Mouse (Mus musculus) kidney, postnatal 36 days (tissue): ENCODE measurements around the gene Dusp5.

Source experiments
- DNase-seq, 2 experiments: peaks; one replicate each; pipeline ENCODE4 v3.0.0; 2021 to 2022; ENCODE audit warnings: mixed read lengths in 2 of 2

The Dusp5 gene

DNA sequence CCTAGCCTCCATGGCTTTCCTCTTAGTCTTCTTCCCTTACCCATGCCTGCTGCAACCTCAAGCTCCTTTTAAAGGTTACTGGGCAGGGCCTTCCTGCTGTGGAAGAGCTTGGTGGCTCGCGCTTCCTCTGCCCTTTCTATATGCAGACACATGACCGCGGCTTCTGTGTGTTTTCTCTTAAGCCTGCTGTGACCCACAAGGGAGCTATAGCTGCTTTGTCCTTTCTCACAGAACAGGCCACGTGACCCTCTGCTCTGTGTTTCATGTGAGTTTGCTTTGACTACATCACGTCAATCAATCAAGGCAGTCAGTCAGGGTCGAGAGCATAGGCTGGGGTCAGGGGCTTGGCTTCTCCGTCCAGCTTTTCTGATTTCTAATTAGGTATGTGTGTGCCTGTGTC is 18.7 kb downstream of the Dusp5 start:
- no peak for DNase-seq

DNA sequence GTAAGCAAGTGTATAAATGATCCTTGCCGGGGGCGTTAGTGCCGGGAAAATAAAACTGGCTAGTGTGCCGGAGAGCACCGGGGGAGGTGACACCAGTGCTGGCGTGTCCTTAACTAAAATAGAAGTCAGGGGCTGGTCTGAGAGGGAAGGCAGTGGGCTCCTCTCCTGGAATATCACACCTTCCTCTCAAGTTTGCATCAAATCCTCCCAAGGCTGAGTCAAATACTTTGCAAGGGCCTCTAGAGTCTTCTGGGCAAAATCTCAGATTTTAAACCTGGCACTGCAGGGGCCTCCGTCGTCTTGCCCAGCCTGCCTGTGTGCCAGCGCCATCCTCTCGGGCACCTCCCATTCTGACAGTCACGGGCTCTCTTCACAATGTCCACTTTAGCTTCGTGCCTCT is 22.1 kb downstream of the Dusp5 start:
- DNase-seq: no peak

DNA sequence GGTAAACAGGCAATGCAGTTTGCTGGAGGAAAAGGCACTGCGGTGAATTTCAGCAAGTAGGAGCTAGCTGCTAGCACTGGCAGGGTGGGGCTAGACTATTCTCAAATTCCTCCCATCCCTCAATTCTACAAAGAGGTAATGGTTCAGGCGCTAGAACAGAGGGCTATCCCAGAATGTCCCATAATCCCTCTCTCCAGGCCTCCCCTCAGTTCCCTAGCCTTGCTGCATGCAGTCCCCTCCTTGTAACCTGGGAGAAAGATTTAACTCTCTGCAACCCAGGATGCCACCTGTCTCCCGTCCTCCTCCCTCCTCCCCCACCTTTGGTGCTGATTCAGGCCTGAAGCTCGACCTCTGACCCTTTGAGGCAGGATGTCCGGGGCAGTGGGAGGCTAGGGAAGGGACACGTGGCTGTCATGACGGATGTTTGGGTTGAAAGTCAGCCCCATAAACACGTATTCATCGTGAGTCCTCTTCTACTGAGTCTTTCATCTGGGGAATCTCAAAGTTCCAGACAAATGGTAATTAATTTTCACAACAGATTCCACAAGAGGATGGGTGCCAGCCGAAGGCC is 23.4 kb downstream of the Dusp5 start:
- peak in 1 of 2 experiments; percentile 23 for DNase-seq

DNA sequence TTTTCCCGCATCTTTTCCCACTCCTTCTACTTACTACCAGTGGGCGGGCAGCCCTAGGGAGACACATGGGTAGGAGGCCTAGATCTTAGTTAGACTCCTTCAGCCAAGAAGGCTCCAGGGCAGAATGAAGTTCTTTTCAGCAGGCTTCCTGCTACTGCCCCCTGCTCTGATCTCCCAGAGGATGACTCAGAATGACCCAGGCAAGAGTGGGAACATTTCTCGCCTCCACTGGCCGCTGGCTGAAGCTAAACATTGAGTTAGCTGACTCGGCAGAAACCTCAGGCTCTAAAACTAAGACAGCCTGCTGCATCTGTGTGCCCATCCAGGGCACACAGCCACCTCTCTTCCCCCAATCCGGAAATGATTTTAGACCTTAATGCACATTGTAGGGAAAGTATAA is 23.9 kb downstream of the Dusp5 start:
- peak; percentile 11 to 35 for DNase-seq

DNA sequence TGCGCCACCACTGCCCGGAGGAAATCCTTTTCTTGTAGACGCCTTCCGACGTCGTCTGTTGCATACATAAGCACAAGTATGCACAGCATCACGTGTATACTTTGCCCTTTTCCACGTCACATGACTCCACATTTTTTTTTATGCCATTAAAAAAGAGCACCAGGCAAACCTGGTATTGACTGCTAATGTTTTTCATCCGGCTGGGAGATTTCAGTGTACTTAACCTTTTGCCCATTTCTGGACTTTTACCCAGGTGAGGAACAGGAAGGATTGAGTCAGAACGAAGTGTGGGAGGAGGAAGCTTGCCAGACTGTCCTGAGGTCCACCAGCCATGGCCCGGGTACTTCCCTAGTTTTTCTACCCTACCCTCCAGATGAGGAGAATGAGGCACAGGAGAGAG is 25.5 kb downstream of the Dusp5 start:
- peak; percentile 59 to 76 for DNase-seq

DNA sequence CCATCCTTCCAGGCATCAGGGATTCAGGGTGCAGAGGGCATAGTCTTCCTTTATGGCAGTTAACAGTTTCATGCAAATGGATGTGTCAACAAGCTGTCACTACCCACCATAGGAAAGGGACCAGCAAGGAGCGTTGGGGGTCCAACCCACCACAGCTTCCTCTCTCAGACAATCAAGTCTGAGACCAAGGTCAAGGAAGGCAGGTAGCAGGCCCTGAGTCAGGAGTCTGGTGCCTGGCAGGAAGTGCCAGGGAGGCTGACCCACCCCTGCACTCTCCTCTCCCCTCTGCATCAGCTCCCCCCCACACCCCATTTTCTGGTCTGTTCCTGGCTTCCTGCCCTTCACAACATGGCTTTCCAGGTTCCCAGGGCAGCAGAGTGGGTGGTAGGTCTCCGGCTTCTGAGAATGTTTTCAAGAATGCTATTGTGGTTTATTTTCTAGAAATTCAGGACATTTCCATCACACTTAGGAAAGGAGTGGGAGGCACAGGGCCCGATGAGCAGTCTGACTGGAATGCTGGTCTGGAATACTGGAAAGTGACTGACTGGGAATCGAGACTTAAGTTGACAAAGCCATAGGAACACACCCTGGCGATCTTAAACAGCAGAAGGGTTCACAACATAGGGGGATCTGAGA is 26.2 kb downstream of the Dusp5 start:
- DNase-seq: no peak

DNA sequence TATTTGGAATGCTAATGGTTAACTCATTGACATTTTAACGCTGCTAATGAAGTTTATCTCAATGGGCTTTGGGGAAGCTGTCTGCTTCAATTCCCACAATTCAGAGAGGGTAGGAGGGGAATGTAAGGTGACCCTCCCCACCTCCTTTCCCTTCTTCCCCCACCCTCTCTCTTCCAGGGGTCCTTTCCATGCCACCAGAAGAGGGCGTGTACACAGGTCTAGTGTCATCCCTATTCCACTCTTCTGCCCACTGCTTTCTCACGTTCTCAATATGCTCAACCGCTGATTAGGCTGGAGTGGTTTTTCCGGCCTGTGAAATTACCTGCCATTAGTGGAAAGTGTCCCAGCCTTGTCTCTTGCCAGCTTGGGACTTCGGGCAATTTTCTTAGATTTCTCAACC is 27.9 kb downstream of the Dusp5 start:
- no peak for DNase-seq

DNA sequence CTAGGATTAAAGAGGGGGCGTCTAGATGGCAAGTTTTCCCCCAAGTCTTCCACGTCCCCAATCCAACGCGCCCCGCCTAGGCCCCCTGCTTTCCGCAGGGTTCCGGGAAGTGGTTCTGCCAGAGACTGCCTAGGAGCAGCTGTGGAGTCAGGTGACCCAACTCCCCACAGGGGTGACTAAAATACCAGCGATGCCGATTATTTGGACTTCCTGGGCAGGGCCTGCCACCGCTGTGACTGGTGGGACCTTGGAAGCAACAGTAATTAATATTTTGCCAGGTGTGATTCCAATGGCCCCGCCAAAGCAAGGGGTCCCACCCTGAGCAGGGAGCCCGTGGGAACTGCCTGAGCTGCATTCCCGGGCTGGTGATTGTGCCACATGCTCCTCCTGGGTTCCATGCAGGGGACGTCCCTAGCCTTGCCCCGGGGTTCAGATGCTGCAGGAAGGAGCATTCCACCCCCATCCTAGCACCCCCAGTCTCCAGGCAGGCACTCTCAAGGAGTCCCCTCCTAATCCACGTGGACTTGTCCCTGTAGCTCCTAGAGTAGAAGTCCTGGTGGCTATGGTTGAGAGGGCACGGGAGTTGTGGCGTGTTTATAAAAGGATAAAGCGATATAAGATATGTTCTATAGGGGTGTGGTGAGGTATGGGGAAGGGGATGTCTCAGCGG is 28.5 kb downstream of the Dusp5 start:
- peak; percentile 22 to 27 for DNase-seq

DNA sequence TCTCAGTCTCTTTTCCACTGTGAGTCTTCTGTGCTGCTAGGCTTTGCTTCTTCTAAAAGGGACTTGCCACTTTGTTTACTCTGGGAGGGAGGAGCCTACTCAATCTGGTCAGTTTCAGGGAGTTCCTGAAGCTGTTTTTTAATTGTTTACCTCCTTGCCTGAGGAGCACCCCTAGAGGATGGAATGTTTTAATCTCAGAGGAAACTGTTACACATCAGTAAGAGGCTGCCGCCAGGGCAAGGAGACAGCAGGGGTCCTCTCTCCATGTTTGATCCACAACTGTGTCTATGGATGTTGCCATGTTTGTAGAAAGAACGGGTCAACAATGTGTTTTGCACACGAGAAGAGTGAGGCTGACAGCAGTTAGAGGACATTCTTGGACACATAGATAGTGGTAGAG is 31.5 kb downstream of the Dusp5 start:
- no peak for DNase-seq

DNA sequence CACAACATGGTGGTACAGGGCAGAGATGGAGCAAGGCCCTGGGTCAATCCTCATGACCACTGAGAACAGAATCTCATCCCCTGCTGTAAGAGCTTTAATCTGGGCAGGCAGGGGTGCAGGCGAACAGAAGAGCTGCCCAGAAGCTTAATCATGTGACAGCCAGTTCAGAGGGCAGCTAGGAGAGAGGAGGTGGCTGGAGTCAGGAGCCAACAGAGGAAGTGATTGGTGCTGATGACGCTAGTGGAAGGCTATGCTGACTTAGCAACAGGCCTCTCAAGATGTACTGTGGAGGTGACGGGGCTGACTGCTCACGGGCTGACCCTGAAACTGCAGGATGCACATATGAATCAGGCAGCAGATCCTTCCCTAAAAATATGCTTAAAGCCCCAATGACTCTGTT is 35.3 kb downstream of the Dusp5 start:
- peak; percentile 65 to 78 for DNase-seq

DNA sequence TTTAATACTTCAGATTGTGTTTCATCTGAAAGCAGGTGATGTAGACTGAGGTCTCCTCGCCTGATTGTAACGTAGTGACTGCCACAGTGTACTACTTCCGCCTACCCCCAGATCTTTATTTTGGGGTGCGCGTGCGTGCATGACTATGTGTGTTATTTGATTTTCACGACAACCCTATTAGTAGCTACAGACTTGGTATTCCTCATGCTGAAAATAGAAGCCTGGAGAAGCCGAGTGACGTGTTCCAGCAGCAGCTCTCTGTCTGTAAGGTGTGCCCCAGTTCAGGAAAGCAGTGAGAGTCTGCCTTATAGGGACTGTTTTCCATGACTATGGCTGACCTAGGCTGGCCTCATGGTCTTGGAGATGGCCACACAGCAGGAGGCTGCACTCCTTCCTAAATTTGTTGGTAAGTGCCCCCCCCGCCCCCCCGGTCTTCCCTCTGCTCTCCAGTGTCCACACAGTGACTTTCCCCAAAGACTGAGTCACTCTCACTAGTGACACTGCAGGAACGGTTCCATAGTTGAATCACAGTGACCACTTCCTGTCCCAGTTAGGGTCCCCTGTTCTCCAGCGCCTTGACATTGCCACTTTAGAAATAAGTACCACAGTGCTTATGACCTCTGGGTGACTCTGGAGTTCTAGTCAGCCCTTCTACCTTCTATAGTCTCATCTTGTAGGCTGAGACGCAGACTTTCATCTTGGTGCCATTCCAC is 36.8 kb downstream of the Dusp5 start:
- no peak for DNase-seq

DNA sequence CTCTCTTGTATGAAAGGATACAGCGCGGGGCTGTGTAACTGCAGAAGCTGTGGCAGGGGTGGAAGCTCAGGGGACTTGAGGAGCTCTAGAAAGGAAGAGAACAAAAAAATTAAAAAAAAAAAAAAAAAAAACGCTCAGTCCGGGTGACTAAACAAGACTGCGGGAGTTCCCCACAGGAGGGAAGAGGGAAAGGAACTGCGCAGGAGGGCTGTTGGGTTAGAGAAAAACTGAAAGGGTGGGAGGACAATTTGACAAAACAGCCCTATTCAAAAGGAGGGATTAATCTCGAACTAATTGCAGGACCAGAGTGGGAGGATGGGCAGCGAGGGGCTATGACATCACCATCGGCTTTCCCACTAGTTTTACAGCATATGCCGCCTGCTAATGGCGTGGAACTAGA is 39.0 kb downstream of the Dusp5 start:
- no peak for DNase-seq

DNA sequence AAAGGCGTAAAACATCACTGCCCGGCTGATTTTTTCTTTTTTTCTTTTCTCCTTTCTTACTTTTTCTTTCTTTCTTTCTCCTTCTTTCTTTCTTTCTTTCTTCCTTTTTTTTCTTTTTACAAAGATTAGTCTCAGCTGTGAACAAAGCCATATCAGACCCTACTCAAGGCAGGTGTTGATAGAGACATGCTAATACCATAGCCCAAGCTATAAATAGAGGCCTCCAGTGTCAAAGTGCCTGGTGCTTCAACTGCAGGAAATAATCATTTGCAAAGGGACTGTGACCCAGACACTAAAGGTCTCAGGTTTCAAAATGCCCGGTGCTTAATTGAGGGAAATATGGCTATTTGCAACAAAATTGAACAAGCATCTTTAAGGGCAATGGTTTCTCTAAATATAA is 39.6 kb downstream of the Dusp5 start:
- DNase-seq: no peak

DNA sequence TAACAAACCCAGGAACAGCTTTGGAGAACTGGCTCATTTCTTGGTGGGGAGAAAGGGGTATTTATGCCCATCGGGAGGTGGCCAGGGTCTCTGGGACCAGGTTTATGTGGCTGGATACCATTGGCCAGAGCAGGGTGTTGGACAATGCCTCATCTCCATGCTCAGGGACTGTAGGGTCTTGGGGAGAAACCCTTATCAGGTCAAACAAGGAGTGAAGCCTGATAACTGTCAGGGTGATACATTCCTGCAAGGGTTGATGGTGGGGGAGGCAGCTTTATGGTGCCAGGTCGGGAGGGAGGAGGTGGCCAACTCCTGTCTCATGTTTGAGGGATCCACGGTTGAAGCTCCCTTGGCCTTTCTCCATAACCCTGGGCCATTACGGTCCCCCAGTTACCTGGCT is 42.1 kb downstream of the Dusp5 start:
- DNase-seq: no peak

DNA sequence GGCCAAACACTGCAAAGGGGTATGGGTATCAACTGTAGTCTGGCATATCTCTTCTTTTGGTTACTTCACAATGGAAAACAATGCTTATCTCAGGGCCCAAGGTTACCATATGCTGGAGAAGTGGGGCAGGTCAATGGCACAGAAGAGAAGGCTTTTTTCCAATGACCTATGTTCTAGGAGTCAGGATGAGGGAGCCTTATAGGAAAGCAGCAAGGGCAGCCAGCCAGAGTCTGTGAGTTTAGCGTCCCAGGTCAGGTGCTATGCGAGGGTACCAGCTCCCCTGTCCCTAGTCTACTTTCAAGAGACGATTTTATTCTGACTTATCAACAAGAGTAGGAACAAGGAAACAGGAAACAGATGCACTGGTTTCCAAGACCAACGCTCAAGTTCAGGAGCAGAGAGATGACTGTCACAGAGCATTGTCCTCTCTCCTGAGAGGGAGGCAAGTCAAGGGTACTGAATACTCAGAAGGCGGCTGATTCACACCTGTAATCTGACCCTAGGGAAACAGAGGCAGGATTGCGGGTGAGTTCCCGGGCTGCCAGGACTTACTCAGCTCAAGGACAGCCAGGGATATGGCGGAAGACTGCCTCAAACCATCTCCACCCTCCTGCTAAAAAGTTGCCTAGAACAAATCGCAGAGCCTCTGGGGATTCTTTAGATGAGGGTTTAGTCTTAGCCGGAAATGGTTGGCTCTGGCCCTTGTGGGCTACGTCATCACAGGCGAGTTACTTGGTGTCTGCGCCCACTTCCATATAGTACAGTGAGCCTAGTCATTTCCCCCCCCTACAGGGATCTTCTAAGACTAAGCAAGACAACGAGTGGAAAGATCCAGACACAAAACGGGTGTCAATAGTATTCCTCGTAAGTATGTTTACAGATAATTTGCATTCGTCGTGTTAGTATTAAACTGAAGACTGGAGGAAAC is 42.9 kb downstream of the Dusp5 start:
- DNase-seq: no peak

DNA sequence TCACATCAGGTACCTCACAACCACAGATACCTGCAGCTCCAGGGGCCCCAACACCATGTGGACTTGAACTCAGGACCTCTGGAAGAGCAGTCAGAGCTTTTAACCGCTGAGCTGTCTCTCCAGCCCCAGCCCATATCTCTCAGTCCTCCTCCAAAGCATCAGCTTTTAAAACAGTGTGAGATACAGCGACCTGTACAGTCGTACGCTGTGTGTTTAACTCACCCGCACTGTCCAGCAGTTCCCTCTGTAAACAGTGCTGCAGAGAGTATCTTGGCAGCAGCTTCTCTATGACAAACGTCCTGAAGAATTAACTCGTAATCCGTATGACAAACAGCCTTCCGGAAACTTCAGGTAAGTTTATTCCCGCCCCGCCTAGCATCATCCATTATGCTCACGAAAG is 43.7 kb downstream of the Dusp5 start:
- no peak for DNase-seq

DNA sequence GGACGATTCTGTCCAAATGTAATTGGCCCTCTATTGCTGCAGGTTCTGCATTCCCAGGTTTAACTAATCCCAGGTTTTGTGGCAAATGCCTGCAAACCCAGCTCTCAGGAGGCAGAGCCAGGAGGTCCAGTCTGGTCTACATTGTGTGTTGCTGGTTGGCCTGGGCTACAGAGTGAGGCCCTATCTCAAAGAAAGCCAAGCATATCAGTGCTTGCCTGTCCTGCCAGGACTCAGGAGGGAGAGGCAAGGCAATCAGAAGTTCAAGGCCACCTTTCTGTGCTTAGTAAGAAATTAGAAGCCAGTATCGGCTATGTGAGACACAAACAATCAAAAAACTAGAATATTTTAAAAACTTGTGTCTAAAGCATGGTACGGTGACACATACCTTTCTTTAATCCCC is 44.2 kb downstream of the Dusp5 start:
- DNase-seq: no peak

DNA sequence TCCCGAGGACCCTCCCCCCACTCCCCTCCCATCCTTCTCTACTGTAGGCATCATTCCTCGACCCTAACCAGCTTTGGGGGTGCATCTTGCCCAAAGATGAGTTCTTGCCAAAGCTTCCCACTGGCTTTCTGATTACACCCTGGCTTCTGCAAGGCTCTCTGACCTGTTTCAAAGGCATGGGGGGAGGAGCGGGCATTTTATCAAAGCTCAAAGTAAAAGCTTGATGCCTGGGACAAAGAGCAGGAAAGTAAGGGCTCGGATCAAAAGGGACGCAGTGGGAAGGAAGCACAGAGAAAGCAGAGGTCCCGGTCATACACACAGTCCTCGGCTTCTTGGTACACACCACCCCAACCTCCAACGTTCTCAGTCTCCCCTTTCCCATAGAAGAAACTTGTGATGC is 45.2 kb downstream of the Dusp5 start:
- no peak for DNase-seq

DNA sequence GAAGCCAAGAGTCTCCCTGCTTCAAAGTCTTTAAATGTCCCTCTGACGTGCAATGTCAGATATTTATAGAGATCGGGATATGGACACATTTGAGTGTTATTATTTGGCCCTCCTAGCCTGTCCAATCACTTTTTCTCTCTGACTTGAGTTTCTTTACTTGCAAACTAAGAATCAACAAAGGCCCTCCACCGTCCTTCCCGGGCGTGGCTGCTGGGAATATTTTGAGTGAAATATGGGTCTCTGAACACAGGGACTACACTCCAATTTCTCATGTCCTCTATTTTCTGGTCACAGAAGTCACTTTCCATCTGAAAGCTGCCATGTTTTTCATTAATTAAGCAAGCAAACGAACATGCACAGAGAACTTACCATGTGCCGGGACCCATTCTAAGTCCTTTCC is 45.6 kb downstream of the Dusp5 start:
- no peak for DNase-seq

DNA sequence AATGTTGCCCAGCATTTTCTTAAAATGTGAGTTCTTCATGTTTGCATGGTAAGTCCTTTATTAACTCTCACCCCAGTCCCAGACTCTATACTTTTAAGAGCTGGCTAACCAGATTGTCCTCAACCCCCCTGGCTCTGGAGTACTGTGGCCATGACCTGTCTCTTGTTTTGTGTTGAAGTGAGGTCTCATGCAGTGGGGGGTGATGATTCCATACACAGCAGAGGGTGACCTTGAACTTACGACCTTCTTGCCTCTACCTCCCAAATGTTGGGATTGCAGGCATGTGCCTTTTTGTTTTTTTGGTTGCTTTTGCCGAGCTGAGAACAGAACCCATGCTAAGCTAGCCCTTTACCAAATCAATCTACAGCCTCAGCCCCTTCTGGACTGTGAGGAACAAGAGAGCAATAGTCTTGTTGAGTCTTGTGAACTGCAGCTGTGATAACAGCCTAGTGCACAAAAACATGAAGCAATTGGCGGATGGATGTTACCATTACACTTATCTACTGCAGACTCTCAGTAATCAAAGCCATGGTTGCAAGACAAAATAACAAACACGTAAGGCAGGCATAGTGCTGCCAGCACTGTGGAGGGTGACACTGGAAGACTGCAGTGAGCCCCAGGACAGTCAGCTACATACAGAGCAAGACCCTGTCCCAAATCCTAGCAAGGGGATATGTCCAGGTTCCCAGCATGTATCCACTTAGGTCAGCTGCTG is 46.5 kb downstream of the Dusp5 start:
- no peak for DNase-seq

DNA sequence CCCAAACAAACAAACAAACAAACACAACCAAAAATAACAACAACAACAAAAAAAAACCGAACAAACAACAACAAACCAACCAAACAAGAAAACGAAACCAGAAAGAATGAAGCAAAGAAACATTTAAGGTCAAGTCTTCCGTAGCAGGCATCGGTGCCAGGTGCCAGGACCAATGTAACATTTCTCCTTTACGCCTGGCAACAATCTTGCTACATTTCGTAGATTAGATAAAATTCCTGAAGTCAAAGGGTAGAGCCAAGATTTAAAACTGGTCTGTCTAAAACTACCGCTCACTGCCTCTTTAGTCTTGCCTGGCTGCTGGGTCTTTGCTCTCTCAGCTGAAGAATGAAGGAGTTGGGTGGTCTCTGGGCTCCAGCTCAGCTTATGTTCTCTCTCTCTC is 47.2 kb downstream of the Dusp5 start:
- DNase-seq: no peak
